Mouse (Mus musculus) thymus, adult 2 months (tissue): ENCODE results near the gene Ebf1. TPM values are rescaled to one million over a fixed set of nuclear protein-coding genes. Genes with fewer than 3 reads are reported as not detected.

ENCODE experiments used
- DNase-seq: peaks from one replicate; pipeline ENCODE4 v3.0.0; 2021
- H3K27ac ChIP-seq: fragments of 200-500 bp; 2 replicates; pipeline ENCODE4 v1.5.1; 2012; ENCODE audit warnings: low read length, control low read depth; ENCODE audit not compliant: control insufficient read depth, insufficient read depth
- H3K27me3 ChIP-seq: fragments of 200-500 bp; 2 replicates; pipeline ENCODE4 v1.6.1; 2012; ENCODE audit warnings: mild to moderate bottlenecking, low read length, moderate library complexity, mixed read lengths; ENCODE audit not compliant: control insufficient read depth, insufficient read depth
- H3K36me3 ChIP-seq: fragments of 200-500 bp; 2 replicates; pipeline ENCODE4 v1.6.1; 2012; ENCODE audit warnings: mild to moderate bottlenecking, low read length, moderate library complexity; ENCODE audit not compliant: control insufficient read depth, insufficient read depth
- H3K4me1 ChIP-seq: fragments of 200-500 bp; replicated peaks from 2 replicates; pipeline ENCODE4 v1.6.1; 2012; ENCODE audit warnings: low read length; ENCODE audit not compliant: control insufficient read depth, insufficient read depth
- H3K4me3 ChIP-seq: fragments of 200-500 bp; 2 replicates; pipeline ENCODE4 v1.5.1; 2012; ENCODE audit warnings: mild to moderate bottlenecking, low read length, control low read depth, moderate library complexity; ENCODE audit not compliant: control insufficient read depth, insufficient read depth
- CTCF ChIP-seq: fragments of 200-500 bp; IDR thresholded peaks from 2 replicates; pipeline ENCODE4 v1.5.1; 2012; ENCODE audit warnings: mild to moderate bottlenecking, control low read depth, low read length, moderate library complexity, borderline replicate concordance; ENCODE audit not compliant: control insufficient read depth, poor library complexity, insufficient read depth; ENCODE audit errors: extremely low read depth
- POLR2A ChIP-seq: fragments of 200-500 bp; IDR thresholded peaks from 2 replicates; pipeline ENCODE4 v1.6.1; 2012; ENCODE audit warnings: mild to moderate bottlenecking, low read length, control low read depth, moderate library complexity; ENCODE audit not compliant: control insufficient read depth, poor library complexity, insufficient read depth; ENCODE audit errors: extremely low read depth
- WGBS: fragments of 180-500 bp; shearing (Covaris S2); methylation state at CpG from one replicate; pipeline ENCODE4 v1.1.7; 2018; 5-methylcytosine and 5-hydroxymethylcytosine counted together
- polyA plus RNA-seq: library from polyadenylated mRNA; depleted of rRNA; stranded (reverse); fragments of >200 nt; gene quantifications from 2 replicates; pipeline ENCODE4 v1.2.3, GENCODE M21; 2012

Ebf1 gene
- polyA plus RNA-seq, 1 experiment, result 4.4 TPM

DNA sequence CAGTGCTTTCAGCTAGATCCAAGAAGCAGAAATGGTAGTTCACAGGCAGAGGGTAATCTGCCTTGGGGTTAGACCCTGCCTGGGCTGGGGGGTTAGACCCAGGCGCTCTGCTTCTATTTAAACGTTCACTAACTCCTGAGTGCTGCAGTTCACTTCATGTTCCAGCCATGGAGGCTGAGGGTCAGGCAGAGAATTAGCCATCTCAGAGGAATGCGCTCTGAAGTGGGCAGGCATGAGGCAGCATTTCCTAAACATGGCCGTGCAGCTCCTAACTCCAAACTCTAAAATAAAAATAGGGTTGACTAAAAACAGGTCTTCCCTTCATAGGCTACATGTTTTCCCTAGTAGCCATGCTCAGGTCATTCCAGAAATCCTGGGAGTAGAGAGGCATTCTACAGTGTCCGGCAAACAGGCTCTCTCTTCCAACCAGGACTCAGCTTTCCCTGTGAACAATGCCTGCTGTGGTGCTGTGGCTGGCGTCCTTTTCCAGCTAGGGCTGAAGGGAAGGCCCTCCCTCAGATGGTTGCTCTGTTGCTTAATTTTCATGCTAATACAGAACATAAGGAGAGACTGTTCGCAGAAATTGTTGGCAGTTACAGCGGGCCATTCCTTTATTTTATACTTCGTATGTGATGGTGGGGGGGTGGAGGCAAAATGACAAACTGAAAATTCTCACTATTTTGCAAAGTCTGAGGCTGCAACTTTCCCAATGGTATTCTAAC is 386.8 kb downstream of the Ebf1 start:
- TF ChIP-seq CTCF, result no peak
- TF ChIP-seq POLR2A, result no peak
- no peaks in the 10 kb centered on the region for H3K4me1 ChIP-seq
- H3K27me3 ChIP-seq, result no peaks in the 10 kb centered on the region
- WGBS, result 91% methylated on average over 9 of the region's 9 CpGs
- DNase-seq, result no peak
- H3K4me3 ChIP-seq, result no peak overlapping the region
- H3K36me3 ChIP-seq, result no peaks in the 10 kb centered on the region
- no peak overlapping the region for H3K27ac ChIP-seq

DNA sequence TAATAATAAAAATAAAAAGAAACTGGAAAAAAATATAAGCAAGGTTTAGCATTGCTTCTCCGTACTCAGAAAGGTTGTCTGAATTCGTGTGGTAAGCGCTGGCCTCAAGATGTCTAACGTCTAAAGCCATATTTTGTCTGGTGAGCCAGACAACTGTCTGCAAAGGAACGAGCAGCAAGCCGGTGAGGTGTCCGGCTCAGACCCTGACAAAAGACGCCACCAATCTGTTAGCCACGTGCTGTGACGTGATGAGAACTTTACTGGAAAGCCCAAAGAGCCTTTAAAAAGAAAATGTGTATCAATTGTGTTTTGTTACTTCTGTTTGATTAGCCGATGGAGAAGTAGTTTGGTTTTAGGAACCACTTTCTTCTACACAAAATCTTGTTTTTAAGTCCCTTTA is 390.2 kb downstream of the Ebf1 start:
- DNase-seq, result no peak
- TF ChIP-seq CTCF (no peak), POLR2A (no peak)
- 93% methylated on average over 11 of the region's 11 CpGs for WGBS

DNA sequence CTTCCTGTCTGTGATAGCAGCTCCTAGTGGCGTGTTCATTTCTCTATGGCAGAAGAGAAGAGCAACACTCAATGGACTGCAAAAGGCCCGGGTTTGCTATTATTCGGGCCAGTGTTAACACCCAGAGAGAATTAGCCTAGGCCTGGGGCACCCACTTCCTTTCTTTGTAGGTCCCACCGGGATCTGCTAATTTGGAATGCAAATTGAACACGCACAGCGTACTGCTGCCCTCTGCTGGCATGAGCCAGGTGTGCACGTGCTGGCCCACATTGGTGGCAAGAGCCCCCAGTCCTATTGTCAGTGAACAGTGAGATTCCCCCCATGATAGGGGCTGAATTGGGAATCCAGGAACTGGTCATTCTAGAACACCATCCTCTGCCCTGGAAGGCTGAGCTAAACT is 391.0 kb downstream of the Ebf1 start:
- Histone ChIP-seq H3K4me3 (no peak overlapping the region), H3K36me3 (no peaks in the 10 kb centered on the region), H3K4me1 (no peaks in the 10 kb centered on the region), H3K27ac (no peak overlapping the region), H3K27me3 (no peaks in the 10 kb centered on the region)
- TF ChIP-seq CTCF (peak; percentile 94), POLR2A (no peak)
- WGBS, result 1% methylated on average over 7 of the region's 7 CpGs
- peak; percentile 76 for DNase-seq

More for the DNA sequence above, 390.2 kb downstream of the Ebf1 start:
- H3K27me3 ChIP-seq, result no peaks in the 10 kb centered on the region
- H3K4me1 ChIP-seq, result no peaks in the 10 kb centered on the region
- no peak overlapping the region for H3K4me3 ChIP-seq
- H3K27ac ChIP-seq, result no peak overlapping the region
- H3K36me3 ChIP-seq, result no peaks in the 10 kb centered on the region

DNA sequence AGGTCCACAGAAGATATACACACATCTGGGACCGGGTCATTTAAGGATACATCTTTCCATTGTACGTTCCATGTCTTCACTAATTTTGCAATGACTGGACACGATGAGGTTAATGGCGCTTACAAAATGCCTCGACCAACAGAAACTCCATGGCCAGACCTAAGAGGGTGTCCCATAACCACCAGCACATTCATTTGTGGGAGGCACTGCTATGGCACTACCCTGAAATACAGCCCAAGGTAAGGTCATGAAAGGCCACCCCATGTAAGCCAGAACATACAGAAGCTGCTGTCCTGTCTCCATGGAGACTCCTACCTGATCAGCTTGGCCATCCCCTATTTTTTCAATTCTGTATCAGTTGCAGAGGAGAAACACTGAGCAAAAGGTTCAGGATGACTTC is 391.6 kb downstream of the Ebf1 start:
- no peak for DNase-seq
- H3K36me3 ChIP-seq, result no peaks in the 10 kb centered on the region
- TF ChIP-seq CTCF (no peak), POLR2A (no peak)

DNA sequence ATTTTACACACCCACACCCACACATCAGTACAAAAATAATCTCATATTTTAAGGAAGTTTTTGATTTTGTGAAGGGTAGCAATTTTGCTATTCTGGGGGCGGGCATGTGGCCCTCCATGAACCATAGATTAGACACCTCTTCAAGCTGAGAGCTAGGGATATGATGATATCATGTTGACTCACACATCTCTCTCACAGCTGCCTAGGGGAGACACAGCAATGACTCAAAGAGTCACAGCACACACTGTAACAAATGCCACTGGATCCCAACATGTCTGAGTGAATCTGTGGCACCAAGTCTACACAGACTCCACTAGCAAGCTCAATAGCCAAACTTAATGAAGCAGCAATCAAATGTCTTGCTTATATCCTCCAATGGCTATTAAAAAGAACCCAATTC is 395.0 kb downstream of the Ebf1 start:
- 84% methylated on average over 1 of the region's 1 CpGs for WGBS
- no peak for DNase-seq

More for the DNA sequence above, 391.6 kb downstream of the Ebf1 start:
- Histone ChIP-seq H3K27me3 (no peaks in the 10 kb centered on the region), H3K4me3 (no peak overlapping the region), H3K27ac (no peak overlapping the region), H3K4me1 (no peaks in the 10 kb centered on the region)
- 90% methylated on average over 5 of the region's 5 CpGs for WGBS

DNA sequence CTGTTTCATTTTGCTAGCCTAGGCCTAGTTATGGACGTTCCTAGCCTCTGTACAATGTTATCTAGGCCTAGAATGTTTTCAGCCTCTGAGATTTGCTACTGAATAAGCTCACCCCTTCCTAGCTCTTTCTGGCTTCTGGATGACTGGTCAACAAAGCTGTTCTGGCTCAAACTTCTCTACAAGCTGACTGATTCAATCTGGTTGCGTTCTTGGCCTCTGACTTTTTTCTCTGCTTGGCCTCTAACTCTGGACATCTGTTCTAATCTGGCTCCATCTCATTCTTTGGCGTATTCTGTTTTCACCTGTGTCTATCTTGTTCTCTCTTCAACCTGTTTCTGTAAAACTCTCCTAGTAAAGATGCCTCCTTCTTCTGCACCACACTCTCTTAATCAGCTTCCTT is 400.4 kb downstream of the Ebf1 start:
- H3K27me3 ChIP-seq, result no peaks in the 10 kb centered on the region
- H3K4me1 ChIP-seq, result no peaks in the 10 kb centered on the region
- TF ChIP-seq CTCF (no peak), POLR2A (no peak)
- 72% methylated on average over 3 of the region's 3 CpGs for WGBS
- no peak overlapping the region for H3K4me3 ChIP-seq
- no peak overlapping the region for H3K27ac ChIP-seq
- H3K36me3 ChIP-seq, result no peaks in the 10 kb centered on the region
- no peak for DNase-seq

More for the DNA sequence above, 395.0 kb downstream of the Ebf1 start:
- no peak for TF ChIP-seq CTCF
- Histone ChIP-seq H3K27me3 (no peaks in the 10 kb centered on the region), H3K27ac (no peak overlapping the region), H3K36me3 (no peaks in the 10 kb centered on the region), H3K4me3 (no peak overlapping the region), H3K4me1 (no peaks in the 10 kb centered on the region)

DNA sequence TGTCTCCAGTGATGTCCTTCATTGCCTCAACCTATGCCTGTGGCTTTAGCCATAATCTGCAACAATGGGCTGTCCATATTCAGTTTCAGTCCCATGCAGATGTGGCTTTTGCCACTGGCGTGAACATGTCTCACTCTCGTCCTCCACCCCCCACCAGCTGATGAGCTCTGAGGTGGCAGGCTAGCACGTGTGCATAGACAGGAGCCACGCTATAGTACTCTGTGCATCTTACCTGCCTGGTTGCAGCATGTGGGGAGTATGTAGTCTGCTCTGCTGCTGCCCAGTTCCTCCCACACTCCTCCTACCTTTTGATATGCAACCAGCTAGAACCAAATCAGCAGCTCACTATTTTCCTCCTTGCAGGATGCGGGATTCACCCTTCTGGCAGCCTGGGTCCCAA is 408.9 kb downstream of the Ebf1 start:
- Histone ChIP-seq H3K4me3 (no peak overlapping the region), H3K4me1 (no peaks in the 10 kb centered on the region), H3K36me3 (no peaks in the 10 kb centered on the region), H3K27me3 (no peaks in the 10 kb centered on the region), H3K27ac (no peak overlapping the region)
- no peak for DNase-seq
- TF ChIP-seq CTCF, result no peak
- no peak for TF ChIP-seq POLR2A
- 90% methylated on average over 5 of the region's 5 CpGs for WGBS
